Mouse (Mus musculus): Measurements from ENCODE around the gene Rapgef6.

Rapgef6 gene

DNA sequence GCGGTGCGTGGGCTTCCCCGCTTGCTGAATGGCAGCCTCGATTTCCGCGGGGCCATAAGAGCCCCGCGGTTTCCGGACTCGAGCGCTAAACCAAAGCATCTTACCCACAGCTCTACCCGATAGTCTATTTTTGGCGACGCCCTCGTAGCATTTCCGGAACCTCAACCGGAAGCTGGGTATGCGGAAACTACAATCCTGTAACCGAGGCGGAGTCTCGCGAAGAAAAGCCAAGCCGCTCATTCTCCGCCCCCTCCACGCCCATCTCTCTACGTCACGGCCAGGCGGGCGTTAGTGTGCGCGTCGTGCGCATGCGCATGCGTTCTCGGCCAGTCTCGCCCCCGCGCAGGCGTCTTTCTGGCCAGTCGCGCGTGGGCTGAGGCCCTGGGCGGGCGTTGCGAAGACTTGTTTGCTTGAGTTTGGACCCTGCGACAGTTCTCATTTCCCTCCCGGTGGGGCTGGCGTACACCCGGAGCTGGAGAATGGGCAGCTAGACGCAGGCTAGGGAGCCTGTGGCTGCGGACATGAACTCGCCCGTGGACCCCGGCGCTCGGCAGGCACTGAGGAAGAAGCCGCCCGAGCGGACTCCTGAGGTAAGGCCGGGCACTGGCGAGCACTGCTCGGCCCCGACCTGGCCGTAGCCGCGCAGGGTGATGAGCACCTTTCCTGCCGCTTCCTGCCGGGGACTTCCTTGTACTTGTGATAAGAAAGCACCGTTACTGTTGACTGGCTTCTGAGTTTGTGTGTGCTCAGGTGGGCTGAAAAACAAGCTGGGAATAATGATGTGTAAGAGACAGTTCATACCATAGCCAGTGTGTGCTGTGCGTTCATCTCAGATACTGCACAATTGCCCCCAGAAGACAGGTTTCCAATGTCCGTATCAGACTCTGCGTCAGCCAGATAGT lies at the start of gene Rapgef6:
Gene Rapgef6 (plus strand): TSS at position 319 of the 902 bp plus-strand sequence.
- DNase-seq (ENCODE audit: low spot score in 2 of 2): peak; percentile 98 to 99

DNA sequence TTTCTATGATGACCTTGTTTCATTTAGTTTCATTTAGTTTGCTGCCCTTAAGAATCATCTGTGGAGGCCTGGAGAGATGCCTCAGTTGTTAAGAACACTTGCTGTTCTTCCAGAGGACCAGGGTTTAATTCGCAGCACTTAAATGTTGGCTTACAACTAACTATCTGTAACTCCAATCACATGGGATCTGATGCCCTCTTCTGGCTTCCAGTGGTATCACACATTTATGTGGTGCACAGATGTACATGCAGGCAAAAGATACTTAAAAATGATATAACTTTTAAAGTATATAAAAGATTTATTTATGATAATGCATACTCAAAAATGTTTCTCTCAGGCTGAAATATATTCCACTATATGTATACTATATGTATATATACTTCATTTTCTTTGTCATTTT lies 44.2 kb upstream of the Rapgef6 start:
- DNase-seq (ENCODE audit: low spot score in 2 of 2): peak in 1 of 2 experiments; percentile 28

DNA sequence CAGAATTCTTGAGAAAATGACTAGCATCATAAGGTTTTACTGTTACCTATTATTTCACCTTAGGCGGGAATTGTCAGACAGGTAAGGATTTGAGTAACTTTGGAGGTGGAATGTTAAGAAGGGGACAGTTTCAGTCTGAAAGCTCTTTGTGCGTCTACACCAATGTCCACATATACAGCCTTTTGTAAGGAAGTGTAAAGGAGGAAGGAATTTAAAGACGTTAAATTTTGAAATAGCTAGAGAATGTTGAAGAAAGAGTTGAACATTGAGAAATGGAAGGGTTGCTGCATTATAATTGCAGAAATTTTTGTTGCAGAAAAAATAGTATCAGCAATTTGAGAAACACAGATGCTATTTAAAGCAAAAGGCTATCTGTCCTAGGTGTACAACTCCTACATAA lies 36.6 kb upstream of the Rapgef6 start:
- DNase-seq (ENCODE audit: low spot score in 2 of 2): no peak

DNA sequence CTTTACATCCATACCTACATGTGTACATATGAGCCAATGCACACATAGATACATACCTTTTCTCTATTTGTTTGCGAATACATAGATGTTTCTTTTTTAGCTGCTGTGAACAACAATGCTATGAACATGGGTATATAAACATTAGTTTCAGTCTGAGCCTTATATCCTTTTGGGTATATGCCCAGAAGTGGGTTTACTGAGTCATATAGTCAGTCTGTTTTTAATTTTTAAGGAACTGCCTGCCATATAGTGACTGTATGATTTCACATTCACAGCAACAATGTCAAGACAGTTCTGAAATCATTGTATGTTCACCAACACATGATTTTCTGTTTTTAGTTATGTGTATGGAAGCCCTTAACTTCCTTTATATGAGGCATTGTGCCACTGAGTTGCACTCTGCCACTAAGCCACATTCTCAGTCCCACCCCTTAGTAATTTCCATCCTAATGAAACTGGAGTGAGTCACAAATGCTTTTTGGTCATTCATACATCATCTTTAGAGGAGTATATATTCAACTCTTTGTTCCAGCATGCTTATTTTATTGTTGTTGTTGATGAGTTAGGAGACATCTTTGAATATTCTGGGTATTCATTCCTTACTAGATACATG lies 30.6 kb upstream of the Rapgef6 start:
- DNase-seq (ENCODE audit: low spot score in 2 of 2): no peak

DNA sequence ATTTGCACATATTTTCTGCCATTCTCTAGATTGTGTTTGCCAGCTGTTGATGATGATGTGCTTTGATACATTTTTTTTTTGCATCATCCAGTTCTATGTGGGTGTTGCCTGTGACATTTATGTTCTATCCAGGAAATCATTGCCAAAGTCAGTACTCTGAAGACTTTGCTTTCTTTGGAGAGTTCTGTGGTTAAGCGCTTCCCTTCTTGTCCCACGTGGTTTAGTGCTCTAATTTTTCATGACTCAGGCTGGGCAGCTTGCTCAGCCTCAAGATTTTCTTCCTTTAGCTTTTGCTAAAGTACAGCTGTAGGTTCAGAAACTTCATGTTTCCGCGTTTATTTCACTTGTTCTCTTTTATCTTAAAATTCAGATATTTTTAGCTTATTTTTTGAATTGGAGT lies 30.1 kb upstream of the Rapgef6 start:
- no peak for DNase-seq (ENCODE audit: low spot score in 2 of 2)

DNA sequence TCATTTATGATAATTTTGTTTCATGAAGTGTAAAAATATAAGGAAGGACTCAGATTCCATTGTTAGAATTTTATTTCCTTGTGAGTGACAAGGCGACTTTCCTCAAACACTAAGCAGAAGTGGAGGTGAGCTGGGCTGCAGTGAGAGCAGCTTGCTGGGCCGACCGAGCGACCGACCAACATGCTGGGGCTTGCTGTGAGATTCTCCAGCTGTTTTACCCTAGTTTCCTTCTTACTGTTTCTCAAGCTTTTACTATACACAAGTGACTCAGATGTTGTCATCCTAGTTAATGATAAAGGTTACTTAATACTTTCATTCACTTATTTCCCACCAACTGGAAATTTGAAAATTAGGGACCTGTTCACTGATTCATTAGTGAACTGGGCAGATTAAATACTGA lies 22.8 kb upstream of the Rapgef6 start:
- no peak for DNase-seq (ENCODE audit: low spot score in 2 of 2)

DNA sequence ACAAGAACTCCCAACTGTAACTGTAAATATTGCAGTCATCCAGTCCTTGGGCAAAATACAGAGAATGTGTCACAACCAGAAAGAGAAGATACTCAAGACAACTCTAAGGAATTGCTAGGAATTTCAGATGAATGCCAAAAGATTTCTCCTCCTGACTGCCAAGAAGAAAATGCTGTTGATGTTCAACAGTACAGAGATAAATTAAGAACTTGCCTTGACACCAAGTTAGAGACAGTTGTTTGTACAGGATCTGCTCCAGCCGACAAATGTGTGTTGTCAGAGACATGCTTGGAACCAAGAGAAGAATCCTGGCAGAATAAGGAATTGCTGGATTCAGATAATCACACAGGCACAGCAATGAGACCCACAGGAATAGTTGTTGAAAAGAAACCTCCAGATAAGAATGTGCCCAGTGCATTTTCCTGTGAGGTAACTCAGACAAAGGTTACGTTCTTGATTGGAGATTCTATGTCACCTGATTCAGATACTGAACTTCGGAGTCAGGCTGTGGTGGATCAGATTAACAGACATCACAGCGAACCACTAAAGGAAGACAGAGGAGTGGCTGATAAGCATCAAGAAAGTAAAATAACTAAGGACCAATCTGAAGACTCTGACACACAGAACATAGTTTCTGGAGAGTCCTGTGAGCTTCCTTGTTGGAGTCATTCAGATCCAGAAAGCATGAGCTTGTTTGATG lies 20.0 kb upstream of the Rapgef6 start:
- no peak for DNase-seq (ENCODE audit: low spot score in 2 of 2)

DNA sequence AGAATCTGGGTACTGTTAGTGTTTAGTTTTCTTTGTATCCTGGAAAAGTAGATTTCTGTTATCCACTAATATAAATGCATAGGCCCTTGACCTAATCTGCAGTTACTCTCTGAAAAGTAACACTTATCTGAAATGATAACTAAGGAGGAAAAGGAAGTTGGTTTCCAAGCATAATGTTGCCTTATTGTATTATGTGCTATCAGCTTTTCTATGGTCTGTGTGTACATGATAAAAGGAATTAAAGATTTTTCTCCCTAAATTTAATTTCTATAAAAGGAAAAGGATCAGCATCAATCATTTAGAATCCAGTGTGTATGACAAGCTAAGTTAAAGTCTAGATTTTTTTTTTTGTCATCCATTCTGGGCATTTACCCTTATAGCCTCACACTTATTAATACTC lies 9.1 kb upstream of the Rapgef6 start:
- DNase-seq (ENCODE audit: low spot score in 2 of 2): no peak

DNA sequence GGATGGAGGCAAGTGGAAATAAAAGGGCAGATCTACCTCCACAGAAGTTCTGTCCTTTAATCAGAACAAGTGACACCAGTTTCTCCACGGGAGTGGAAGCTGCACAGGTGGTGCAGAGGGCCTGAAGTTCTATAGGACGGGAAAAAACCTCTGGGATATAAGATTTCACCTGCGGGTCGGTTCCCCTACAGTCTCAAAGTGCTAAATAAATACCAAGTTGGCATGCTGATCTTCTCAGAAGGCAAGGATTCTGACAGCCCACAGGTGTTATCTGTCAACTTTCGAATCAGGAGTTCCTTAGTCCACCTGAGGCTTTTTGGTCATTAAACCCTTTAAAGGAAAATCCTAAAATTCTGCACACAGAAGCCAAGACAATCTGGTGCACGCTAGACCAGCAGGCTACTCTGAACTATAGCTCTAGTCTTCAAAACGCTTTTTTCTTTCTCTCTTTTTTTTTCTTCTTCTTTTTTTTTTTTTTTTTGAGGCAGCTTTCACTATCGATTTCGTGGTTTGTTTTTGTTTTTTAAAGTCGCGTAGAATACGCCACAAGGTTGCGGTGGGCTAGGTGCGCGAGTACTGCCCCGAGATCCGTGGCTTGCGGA lies 619 bp upstream of the Rapgef6 start:
- DNase-seq (ENCODE audit: low spot score in 2 of 2): peak; percentile 24 to 27

DNA sequence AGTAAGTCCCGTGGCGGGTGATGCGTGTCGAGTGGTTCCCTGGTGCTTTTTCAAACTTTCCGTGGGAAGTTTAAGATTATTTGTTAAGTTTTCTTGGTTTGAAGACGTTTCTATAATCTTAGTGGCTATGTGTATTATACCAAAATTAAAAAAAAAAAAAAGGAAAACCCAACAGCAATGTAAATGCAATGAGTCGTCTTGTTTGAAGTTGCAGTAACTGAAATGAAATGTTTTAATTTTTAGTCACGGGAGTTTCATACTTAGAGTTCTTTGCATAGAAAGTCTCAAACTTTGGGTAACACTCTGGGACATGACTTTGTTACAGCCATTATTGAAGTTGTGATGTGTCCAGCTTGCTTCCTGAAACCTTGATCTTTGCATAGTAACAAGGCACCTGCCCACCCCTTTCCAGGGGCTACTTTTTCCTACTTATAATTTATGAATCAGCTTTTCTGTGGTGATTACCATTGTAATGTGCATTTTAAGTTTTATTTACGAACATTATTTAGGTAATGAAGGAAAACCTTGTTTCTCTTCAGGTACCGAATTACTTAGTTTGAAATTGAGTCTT lies 869 bp downstream of the Rapgef6 start:
- no peak for DNase-seq (ENCODE audit: low spot score in 2 of 2)

DNA sequence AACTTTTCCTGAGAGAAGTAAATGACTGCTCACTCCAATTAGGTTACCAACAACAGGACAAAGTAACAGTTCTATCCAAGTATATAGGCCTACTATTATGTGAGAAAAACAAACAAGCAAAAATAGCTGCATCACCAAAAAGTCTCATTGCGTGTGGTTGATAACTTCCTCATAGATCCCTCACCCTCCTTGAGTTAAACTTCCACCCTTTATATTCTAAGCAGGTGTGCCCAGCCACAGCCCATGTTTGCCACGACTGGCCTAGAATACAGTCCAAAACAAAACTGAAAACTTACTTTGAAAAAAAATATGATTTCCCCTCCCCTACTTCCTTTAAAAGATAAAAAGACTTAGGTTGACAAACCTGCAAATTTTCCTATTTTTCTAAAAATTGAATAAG lies 5.4 kb downstream of the Rapgef6 start:
- DNase-seq (ENCODE audit: low spot score in 2 of 2): no peak

DNA sequence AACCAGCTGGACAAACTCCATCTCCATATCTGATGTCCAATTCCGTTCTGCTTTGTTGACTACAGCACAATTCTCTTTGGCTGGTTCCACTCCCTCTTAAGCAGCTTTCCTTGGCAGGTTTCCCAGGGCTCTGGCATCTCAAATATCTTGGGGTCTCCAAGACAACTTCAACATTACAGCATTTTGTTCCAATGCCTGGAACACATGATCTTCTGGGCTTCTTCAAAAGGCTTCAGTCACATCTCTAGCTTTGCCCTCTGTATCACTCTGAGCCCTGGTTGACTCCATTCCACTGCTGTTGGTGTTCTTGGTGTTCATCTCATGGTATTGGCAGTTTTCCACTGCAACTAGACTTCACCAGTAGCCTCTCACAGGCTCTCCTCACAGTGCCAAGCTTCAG lies 7.7 kb downstream of the Rapgef6 start:
- no peak for DNase-seq (ENCODE audit: low spot score in 2 of 2)

DNA sequence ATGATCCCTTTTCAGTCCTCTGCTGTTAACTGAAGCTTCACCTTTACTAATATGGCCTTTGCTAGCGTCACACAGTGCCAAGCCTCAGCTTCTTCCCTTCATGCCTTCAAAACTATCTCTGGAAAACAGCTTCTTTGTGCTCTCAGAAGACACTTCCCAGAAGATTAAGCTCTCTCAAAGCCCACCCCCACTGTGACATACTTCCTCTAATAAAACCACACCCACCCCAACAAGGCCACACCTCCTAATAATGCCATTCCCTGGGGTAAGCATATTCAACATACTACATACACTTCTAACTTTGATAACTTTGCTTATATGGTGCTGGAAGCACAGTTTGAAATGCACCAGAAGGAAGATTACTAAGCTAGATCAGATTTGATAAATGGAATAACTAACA lies 8.3 kb downstream of the Rapgef6 start:
- no peak for DNase-seq (ENCODE audit: low spot score in 2 of 2)

DNA sequence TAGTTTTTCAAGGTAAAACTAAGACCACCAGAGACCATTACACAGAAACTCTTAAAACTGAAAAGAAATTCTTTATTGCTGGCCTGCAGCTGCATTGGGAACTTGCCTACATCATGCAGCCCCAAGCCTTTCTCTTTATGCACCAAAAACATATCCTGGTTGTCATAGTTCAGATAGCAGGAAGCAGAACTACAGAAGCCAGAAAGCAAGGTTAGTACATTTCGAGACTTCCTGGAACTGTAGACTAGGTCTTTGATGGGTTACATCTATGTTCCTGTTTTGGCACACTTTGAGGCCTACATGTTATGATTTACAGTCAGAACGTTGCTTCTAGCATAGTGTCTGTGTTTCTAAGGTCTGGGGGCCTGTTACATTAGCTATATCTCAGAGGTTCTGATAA lies 11.2 kb downstream of the Rapgef6 start:
- DNase-seq (ENCODE audit: low spot score in 2 of 2): no peak

DNA sequence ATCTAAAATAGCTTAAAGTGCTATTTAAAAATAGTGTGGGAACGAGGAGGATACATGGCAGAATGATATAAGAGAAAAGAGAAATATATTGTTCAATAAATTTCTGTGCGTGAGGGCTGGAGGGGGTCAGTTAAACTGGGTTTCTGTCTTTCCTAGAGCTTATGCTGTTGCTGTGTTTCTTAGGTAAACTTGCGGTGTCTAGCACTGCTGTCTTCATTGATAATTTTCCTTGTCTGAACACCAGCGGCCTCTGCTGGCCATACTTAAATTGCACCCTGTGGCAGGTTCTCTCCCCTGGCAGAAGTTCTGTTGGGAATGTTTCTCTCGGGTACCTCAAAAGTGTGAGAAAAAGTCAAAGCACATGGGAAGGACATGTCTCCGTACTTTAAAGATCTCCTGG lies 12.2 kb downstream of the Rapgef6 start:
- peak; percentile 88 to 89 for DNase-seq (ENCODE audit: low spot score in 2 of 2)

DNA sequence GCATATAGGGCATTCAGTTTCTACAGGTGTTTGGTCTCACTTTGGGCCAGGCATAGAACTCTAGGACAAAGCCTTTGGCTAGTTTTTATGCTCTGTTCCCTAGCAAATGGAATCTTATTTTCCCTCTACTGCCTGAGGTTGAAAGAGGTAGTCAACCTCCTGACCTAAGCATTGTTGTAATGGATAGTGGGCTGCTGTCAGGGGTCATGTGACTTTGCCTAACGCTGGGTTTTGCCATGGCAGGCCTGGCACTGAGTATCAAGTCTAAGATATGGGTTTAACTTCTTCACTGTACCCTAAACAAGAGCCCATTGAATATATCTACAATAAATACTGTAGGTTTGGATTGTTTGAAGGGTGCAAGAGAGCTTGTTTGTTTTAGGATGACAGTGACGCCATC lies 16.4 kb downstream of the Rapgef6 start:
- DNase-seq (ENCODE audit: low spot score in 2 of 2): no peak

DNA sequence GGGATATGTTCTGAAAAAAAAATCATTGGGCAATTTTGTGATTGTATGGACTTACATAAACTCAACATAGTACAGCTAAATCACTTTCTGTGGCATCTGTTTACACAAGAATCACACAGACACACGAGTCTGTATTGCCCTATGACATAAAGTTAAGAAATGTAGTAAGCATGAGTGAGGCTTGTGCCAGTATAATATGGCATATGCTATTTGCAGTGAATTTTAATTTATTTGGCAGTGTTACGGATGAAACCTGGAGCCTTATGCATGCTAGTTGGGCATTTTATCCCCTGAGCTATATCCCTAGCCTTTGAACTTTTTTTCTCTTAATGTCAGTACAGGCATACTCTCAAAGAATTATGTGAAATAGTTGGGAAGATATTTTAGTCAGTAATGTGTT lies 16.8 kb downstream of the Rapgef6 start:
- DNase-seq (ENCODE audit: low spot score in 2 of 2): no peak

DNA sequence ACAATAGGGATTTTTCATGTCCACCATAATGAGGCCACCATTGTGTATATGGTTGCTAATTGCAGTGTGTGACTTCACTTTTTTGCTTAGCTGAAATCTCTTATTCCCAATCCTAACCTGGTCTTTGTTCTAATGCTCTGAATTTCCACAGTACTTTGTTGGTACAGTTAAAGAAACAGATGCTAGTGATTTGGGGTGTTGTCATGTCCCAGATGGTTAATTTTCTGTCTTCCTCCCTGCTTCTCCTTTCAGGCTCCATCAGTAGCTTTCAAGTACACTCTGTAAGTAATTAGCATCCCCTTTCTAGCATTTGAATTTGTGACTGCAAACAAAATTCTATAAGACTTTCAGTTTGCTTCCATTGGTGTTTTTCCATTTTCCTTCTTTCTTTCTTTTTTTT lies 17.7 kb downstream of the Rapgef6 start:
- DNase-seq (ENCODE audit: low spot score in 2 of 2): no peak

DNA sequence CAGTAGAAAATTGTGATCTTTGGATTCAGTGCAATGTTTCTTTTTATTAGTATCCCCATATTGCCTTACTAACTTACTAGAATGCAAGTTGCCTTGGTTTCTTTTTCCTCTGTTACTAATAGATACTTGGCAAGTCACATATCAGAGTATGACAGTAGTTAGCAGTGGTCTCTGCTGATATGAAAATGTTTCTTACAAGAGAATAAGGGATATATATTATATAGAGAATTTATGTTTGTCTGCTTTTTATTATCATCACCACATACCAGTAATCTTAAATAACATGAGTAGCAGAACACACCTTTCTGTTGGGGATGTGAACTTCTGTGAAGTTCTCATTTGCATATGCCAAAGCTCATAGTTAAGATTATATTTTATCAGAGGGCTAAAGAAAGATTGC lies 19.8 kb downstream of the Rapgef6 start:
- DNase-seq (ENCODE audit: low spot score in 2 of 2): no peak

DNA sequence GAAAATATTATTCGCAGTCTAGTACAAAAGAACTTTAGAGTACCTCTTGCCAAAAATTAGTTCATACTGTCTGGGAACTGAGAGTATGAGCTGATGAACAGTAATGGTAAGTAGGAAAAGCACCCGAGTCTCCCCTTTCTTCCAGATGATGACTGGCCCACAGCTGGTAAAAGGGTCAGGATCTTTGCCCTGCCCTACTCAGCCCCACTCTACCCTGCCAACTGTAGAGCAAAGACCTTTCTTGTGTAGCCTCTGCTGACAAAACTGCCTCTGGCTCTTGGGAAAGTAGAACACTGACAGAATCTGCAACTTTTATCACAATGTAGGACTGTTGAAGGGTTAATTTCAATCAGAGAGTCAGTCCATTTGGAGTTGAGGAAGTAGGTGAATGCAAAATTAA lies 32.3 kb downstream of the Rapgef6 start:
- DNase-seq (ENCODE audit: low spot score in 2 of 2): no peak

DNA sequence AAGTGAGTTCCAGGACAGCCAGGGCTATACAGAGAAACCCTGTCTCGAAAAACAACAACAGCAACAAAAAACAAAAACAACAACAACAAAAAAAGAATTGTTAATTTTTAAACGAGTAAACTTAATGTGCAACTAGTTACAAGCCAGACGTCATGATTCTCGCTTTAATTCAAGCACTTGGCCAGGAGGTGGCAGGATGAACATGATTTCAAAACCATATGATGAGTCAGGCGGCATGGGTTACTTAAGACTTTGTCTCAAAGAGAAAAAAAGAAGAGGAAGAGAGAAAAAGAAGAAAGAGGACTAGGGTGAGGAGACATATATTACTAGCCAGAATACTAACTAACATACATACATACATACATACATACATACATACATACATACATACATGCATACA lies 40.1 kb downstream of the Rapgef6 start:
- DNase-seq (ENCODE audit: low spot score in 2 of 2): peak in 1 of 2 experiments; percentile 42

DNA sequence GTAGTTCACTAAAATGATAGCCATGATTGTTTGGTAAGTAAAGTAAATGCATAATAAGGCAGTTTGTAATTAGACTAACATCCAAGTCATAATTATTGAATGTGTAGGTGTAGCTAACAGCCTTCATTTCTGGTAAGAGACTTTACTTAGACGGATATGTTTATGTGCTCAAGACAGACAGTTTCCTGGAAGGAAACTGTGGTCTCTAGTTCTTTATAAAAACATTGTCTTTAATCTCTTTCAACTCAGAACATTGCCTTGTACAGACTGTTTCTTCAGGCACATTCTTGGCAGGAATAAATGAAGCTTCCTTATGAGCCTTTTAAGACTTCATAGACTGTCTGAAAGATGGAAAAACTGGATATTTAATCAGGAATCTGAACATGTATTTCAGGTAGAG lies 45.3 kb downstream of the Rapgef6 start:
- no peak for DNase-seq (ENCODE audit: low spot score in 2 of 2)
